Mouse (Mus musculus) myocyte (in vitro differentiated cells): ENCODE data around the gene Acss2. TPM values are rescaled to one million over a fixed set of nuclear protein-coding genes. Genes with fewer than 3 reads are reported as not detected.

Experiments
- H3K27me3 ChIP-seq: one replicate; pipeline ENCODE4 v1.6.1; 2011; ENCODE audit not compliant: control insufficient read depth, insufficient read depth, insufficient read length
- H3K36me3 ChIP-seq: one replicate; pipeline ENCODE4 v1.6.1; 2011; ENCODE audit not compliant: control insufficient read depth, insufficient read depth
- H3K4me2 ChIP-seq: one replicate; pipeline ENCODE4 v1.6.1; 2011; ENCODE audit warnings: low read depth, control low read depth
- H3K4me3 ChIP-seq: one replicate; pipeline ENCODE4 v1.5.1; 2011; ENCODE audit warnings: mild to moderate bottlenecking, control low read depth, moderate library complexity
- H3K79me2 ChIP-seq: one replicate; pipeline ENCODE4 v1.6.1; 2011; ENCODE audit not compliant: control insufficient read depth, insufficient read depth
- H3ac ChIP-seq: one replicate; pipeline ENCODE4 v1.6.1; 2011; ENCODE audit not compliant: control insufficient read depth, insufficient read length
- CEBPB ChIP-seq: IDR thresholded peaks from 2 replicates; pipeline ENCODE4 v1.6.1; 2011; ENCODE audit warnings: mild to moderate bottlenecking, moderate library complexity; ENCODE audit not compliant: poor library complexity, insufficient read depth, severe bottlenecking
- E2F4 ChIP-seq: IDR thresholded peaks from one replicate; pipeline ENCODE4 v1.6.1; 2011; ENCODE audit warnings: mild to moderate bottlenecking, control low read depth, moderate library complexity; ENCODE audit not compliant: insufficient read depth
- MAX ChIP-seq: IDR thresholded peaks from one replicate; pipeline ENCODE4 v1.6.1; 2011; ENCODE audit warnings: low read depth, mild to moderate bottlenecking, control low read depth
- MYOD1 ChIP-seq, 3 experiments: IDR thresholded peaks; one replicate each; pipeline ENCODE4 v1.6.1; 2011; ENCODE audit warnings: control low read depth in 2 of 3, low read depth in 2 of 3, mild to moderate bottlenecking in 2 of 3, moderate library complexity in 1 of 3; ENCODE audit not compliant: insufficient read length in 2 of 3, control insufficient read depth in 1 of 3
- MYOG ChIP-seq, 3 experiments: IDR thresholded peaks; one replicate each; pipeline ENCODE4 v1.6.1; 2011; ENCODE audit warnings: control low read depth in 2 of 3, low read depth in 2 of 3, mild to moderate bottlenecking in 2 of 3; ENCODE audit not compliant: insufficient read length in 2 of 3, control insufficient read depth in 1 of 3, insufficient read depth in 1 of 3
- POLR2A ChIP-seq: IDR thresholded peaks from one replicate; pipeline ENCODE4 v1.6.1; 2011; ENCODE audit warnings: low read depth, mild to moderate bottlenecking, control low read depth, moderate library complexity; ENCODE audit not compliant: insufficient read length
- POLR2AphosphoS2 ChIP-seq: IDR thresholded peaks from one replicate; pipeline ENCODE4 v1.6.1; 2011; ENCODE audit warnings: low read depth, control low read depth; ENCODE audit not compliant: insufficient read length
- REST ChIP-seq: IDR thresholded peaks from one replicate; pipeline ENCODE4 v1.6.1; 2011; ENCODE audit warnings: mild to moderate bottlenecking, control low read depth, moderate library complexity; ENCODE audit not compliant: insufficient read depth, insufficient read length
- SRF ChIP-seq: IDR thresholded peaks from one replicate; pipeline ENCODE4 v1.6.1; 2011; ENCODE audit warnings: low read depth; ENCODE audit not compliant: control insufficient read depth, insufficient read length
- TCF12 ChIP-seq: IDR thresholded peaks from one replicate; pipeline ENCODE4 v1.6.1; 2011; ENCODE audit warnings: mild to moderate bottlenecking, control low read depth; ENCODE audit not compliant: poor library complexity, insufficient read depth, severe bottlenecking
- TCF3 ChIP-seq: IDR thresholded peaks from one replicate; pipeline ENCODE4 v1.6.1; 2011; ENCODE audit warnings: low read depth, control low read depth; ENCODE audit not compliant: insufficient read length
- USF1 ChIP-seq: IDR thresholded peaks from one replicate; pipeline ENCODE4 v1.6.1; 2011; ENCODE audit warnings: low read depth, mild to moderate bottlenecking, control low read depth, moderate library complexity
- polyA plus RNA-seq: library from polyadenylated mRNA; unstranded; fragments of >200 nt; fragmentation: generic; extraction: Trizol; gene quantifications from one replicate; pipeline ENCODE4 v1.2.1, GENCODE M21; 2012; ENCODE audit warnings: missing spikeins

Acss2 gene
- polyA plus RNA-seq, 1 experiment, result 25.8 TPM

DNA sequence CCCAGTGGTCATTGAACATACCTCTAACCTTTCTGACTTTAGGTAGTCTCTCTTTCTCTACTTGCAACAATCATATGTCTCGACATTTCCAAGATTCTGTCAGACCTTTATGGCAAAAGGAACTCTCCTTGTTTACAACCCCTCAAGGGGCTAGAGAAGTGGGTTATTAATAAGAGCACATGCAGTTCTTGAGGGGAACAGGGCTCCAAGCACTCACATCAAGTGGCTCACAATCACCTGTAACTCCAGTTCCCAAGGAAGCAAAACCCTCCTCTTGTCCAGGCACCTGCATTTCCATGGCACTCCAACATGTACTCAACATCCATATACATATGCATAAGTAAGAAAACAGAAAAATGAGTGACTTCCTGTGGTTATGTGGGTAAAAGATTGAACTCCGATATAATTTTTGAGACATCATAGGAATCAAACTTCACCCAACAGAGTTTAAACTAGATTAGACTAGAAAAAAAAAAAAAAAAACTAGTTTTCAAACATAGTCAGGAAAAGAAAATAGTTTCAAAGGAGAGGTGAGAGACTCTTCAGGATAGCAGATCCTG, 36.8 kb downstream of the Acss2 start:
- Histone ChIP-seq H3ac (no peak overlapping the region), H3K27me3 (no peaks in the 10 kb centered on the region), H3K79me2 (no peaks in the 10 kb centered on the region), H3K36me3 (no peaks in the 10 kb centered on the region), H3K4me3 (no peak overlapping the region), H3K4me2 (no peak overlapping the region)
- TF ChIP-seq REST (no peak), MYOD1 (IDR thresholded peaks at IDR 0.05; ENCODE audit: control insufficient read depth in 1 of 3, insufficient read length in 2 of 3, low read depth in 2 of 3) (no peak), CEBPB (no peak), USF1 (no peak), POLR2A (no peak), MYOG (IDR thresholded peaks at IDR 0.05; ENCODE audit: control insufficient read depth in 1 of 3, insufficient read depth in 1 of 3, insufficient read length in 2 of 3, low read depth in 2 of 3) (no peak)

DNA sequence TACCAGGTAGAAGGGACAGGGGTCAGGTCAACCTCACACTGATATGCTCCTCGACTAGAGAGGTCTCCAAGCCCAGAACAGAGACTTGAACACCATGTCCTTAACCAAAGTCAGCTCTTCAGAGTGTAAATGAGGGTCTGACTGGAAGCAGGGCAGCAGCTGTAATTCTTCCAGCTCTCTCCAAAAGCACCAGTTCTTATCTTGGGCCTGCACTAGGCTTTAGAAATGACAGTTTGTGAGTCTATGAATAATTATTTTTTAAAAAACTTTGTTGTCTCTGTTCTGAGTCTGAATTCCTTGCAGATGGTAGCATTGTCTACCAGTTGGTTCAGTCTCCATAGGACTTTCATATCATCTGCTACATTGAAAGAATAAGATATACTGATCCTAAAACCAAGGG, 44.5 kb downstream of the Acss2 start:
- peaks cover 35% of the 10 kb centered on the region for H3K36me3 ChIP-seq
- no peak for TF ChIP-seq CEBPB
- no peak for TF ChIP-seq USF1
- no peak for TF ChIP-seq POLR2A
- TF ChIP-seq TCF3, result no peak
- no peak for TF ChIP-seq MYOD1 (IDR thresholded peaks at IDR 0.05; ENCODE audit: control insufficient read depth in 1 of 3, insufficient read length in 2 of 3, low read depth in 2 of 3)
- TF ChIP-seq MAX, result no peak
- TF ChIP-seq POLR2AphosphoS2, result no peak
- no peak for TF ChIP-seq SRF
- TF ChIP-seq MYOG (IDR thresholded peaks at IDR 0.05; ENCODE audit: control insufficient read depth in 1 of 3, insufficient read depth in 1 of 3, insufficient read length in 2 of 3, low read depth in 2 of 3), result no peak
- TF ChIP-seq REST, result no peak
- no peak for TF ChIP-seq E2F4
- TF ChIP-seq TCF12, result no peak
- no peaks in the 10 kb centered on the region for H3K27me3 ChIP-seq
- H3K4me3 ChIP-seq, result no peak overlapping the region
- no peak overlapping the region for H3K4me2 ChIP-seq
- H3ac ChIP-seq, result no peak overlapping the region
- H3K79me2 ChIP-seq, result no peaks in the 10 kb centered on the region

DNA sequence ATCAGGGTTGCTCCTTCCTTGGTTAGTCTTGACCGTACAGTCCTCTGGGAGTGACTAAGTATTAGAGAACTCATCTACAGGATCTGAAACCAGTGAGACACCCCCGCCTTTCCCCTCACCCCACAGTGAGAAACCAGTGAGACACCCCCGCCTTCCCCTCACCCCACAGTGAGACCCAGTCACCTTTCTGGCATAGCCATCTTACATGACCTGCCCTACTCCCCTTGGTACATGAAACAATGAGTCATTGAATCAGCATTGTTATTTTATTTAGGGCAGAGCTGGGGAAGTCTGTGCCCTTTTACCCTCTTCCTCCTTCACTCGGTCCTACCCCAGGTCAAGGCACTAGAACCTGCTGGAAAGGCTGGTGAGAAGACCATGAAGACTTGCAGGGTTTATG, 45.2 kb downstream of the Acss2 start:
- Histone ChIP-seq H3K4me2 (no peak overlapping the region), H3K27me3 (no peaks in the 10 kb centered on the region), H3K36me3 (peaks cover 35% of the 10 kb centered on the region), H3K79me2 (no peaks in the 10 kb centered on the region), H3ac (no peak overlapping the region), H3K4me3 (no peak overlapping the region)
- no peak for TF ChIP-seq POLR2AphosphoS2
- TF ChIP-seq USF1, result no peak
- no peak for TF ChIP-seq TCF3
- no peak for TF ChIP-seq CEBPB

DNA sequence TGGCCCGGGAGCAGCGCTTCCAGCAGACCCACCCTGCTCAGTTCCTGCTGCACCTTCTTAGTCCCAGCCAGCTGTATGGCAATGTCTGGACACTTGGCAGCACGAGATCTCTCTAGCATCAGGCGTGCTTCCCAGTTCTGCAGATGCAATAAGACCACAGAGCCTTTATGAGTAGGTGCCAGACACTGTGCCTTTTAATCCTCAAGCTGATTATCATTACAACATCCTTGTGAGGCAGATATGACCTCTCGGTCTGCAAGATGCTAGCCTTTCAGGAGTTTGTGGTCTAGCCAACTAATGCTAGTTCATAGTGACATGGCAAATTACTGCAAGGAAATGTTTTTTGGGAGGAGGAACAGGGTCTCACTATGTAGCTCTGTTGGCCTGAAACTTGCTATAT, 50.0 kb downstream of the Acss2 start:
- H3K79me2 ChIP-seq, result no peaks in the 10 kb centered on the region
- TF ChIP-seq REST (no peak), POLR2A (no peak), TCF3 (no peak), SRF (no peak), MYOD1 (IDR thresholded peaks at IDR 0.05; ENCODE audit: control insufficient read depth in 1 of 3, insufficient read length in 2 of 3, low read depth in 2 of 3) (no peak), TCF12 (no peak), CEBPB (no peak), USF1 (no peak), POLR2AphosphoS2 (no peak), MYOG (IDR thresholded peaks at IDR 0.05; ENCODE audit: control insufficient read depth in 1 of 3, insufficient read depth in 1 of 3, insufficient read length in 2 of 3, low read depth in 2 of 3) (no peak), E2F4 (no peak)
- H3K27me3 ChIP-seq, result no peaks in the 10 kb centered on the region
- no peak overlapping the region for H3ac ChIP-seq
- H3K4me3 ChIP-seq, result no peak overlapping the region
- no peak overlapping the region for H3K4me2 ChIP-seq
- peaks cover 32% of the 10 kb centered on the region for H3K36me3 ChIP-seq

DNA sequence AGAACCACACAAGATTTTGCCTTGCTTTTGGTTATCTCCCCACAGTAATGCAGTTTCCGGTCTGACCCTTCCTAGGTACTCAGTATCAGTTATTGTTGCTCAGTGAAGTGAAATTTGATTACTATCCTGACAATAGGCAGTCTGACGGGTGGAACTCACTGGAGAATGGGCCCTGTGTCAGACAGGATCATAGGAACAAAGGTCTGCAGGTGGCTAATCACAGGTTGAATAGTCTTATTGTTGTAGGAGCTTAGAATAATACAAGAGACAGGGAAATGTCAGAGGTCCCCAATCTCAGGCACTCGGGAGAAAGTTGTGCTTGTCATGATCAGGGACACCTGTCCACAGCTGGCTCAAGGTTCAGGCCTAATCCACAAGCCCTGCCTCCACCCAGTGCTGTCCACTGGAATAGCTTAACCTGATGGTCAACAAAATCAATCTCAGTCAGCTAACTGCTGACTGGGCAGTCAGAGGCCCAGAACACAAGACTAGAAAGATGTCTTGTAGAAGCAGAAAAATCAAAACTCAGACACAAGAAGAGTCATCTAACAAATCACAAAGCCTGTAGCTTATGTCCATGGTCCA, 51.6 kb downstream of the Acss2 start:
- H3K27me3 ChIP-seq, result no peaks in the 10 kb centered on the region
- no peaks in the 10 kb centered on the region for H3K79me2 ChIP-seq
- TF ChIP-seq USF1 (no peak), MYOD1 (IDR thresholded peaks at IDR 0.05; ENCODE audit: control insufficient read depth in 1 of 3, insufficient read length in 2 of 3, low read depth in 2 of 3) (no peak), POLR2A (no peak), POLR2AphosphoS2 (no peak), SRF (no peak), REST (no peak), TCF3 (no peak), CEBPB (no peak)
- no peak overlapping the region for H3K4me2 ChIP-seq
- no peak overlapping the region for H3K4me3 ChIP-seq
- H3K36me3 ChIP-seq, result peaks cover 24% of the 10 kb centered on the region
- no peak overlapping the region for H3ac ChIP-seq
